Mouse (Mus musculus): ENCODE data around the gene Clec4e. TPM values are rescaled to one million over a fixed set of nuclear protein-coding genes. Genes with fewer than 3 reads are reported as not detected.

Gene Clec4e
- polyA plus RNA-seq, 1 experiment: 0.03 TPM

- no peaks in the 10 kb centered on the region for H3K4me1 ChIP-seq (ENCODE audit: control insufficient read depth, insufficient read depth, low read length)
- no peak for TF ChIP-seq CTCF (conservative IDR thresholded peaks at IDR 0.05; ENCODE audit: insufficient read depth, insufficient read length, low read depth, low read length)
- TF ChIP-seq POLR2A (IDR thresholded peaks at IDR 0.05; ENCODE audit: low read depth, low read length): no peak
- no peak overlapping the region for H3K27ac ChIP-seq (ENCODE audit: insufficient read depth, low read depth, low read length)
- no peak overlapping the region for H3K4me3 ChIP-seq (ENCODE audit: insufficient read depth, low read depth, low read length)
- WGBS: 80% methylated on average over 2 of the region's 2 CpGs
- DNase-seq: no peak
- no peaks in the 10 kb centered on the region for H3K27me3 ChIP-seq (replicated peaks; ENCODE audit: control insufficient read depth, insufficient read depth, low read length)
- H3K36me3 ChIP-seq (ENCODE audit: control insufficient read depth, insufficient read depth, low read length): no peaks in the 10 kb centered on the region
Measured at GRCm38 (mm10) chr6:123286311-123286710, 3.4 kb downstream of the Clec4e start.

- Histone ChIP-seq H3K27ac (ENCODE audit: insufficient read depth, low read depth, low read length) (no peak overlapping the region), H3K4me3 (ENCODE audit: insufficient read depth, low read depth, low read length) (no peak overlapping the region), H3K36me3 (ENCODE audit: control insufficient read depth, insufficient read depth, low read length) (no peaks in the 10 kb centered on the region), H3K4me1 (ENCODE audit: control insufficient read depth, insufficient read depth, low read length) (no peaks in the 10 kb centered on the region), H3K27me3 (replicated peaks; ENCODE audit: control insufficient read depth, insufficient read depth, low read length) (no peaks in the 10 kb centered on the region)
- no peak for TF ChIP-seq POLR2A (IDR thresholded peaks at IDR 0.05; ENCODE audit: low read depth, low read length)
- TF ChIP-seq CTCF (conservative IDR thresholded peaks at IDR 0.05; ENCODE audit: insufficient read depth, insufficient read length, low read depth, low read length): no peak
- WGBS: 88% methylated on average over 2 of the region's 2 CpGs
- no peak for DNase-seq
Measured at GRCm38 (mm10) chr6:123279443-123279842, 10.2 kb downstream of the Clec4e start.

GRCm38 (mm10) chr6:123266945-123267344 lies 22.7 kb downstream of the Clec4e start:
- Histone ChIP-seq H3K4me3 (ENCODE audit: insufficient read depth, low read depth, low read length) (no peak overlapping the region), H3K27me3 (replicated peaks; ENCODE audit: control insufficient read depth, insufficient read depth, low read length) (no peaks in the 10 kb centered on the region), H3K27ac (ENCODE audit: insufficient read depth, low read depth, low read length) (no peak overlapping the region), H3K4me1 (ENCODE audit: control insufficient read depth, insufficient read depth, low read length) (no peaks in the 10 kb centered on the region), H3K36me3 (ENCODE audit: control insufficient read depth, insufficient read depth, low read length) (no peaks in the 10 kb centered on the region)
- TF ChIP-seq POLR2A (IDR thresholded peaks at IDR 0.05; ENCODE audit: low read depth, low read length) (no peak), CTCF (conservative IDR thresholded peaks at IDR 0.05; ENCODE audit: insufficient read depth, insufficient read length, low read depth, low read length) (no peak)
- WGBS: 67% methylated on average over 5 of the region's 5 CpGs
- DNase-seq: no peak

- Histone ChIP-seq H3K4me3 (ENCODE audit: insufficient read depth, low read depth, low read length) (no peak overlapping the region), H3K4me1 (ENCODE audit: control insufficient read depth, insufficient read depth, low read length) (no peaks in the 10 kb centered on the region), H3K27ac (ENCODE audit: insufficient read depth, low read depth, low read length) (no peak overlapping the region), H3K36me3 (ENCODE audit: control insufficient read depth, insufficient read depth, low read length) (no peaks in the 10 kb centered on the region), H3K27me3 (replicated peaks; ENCODE audit: control insufficient read depth, insufficient read depth, low read length) (no peaks in the 10 kb centered on the region)
- WGBS: 87% methylated on average over 4 of the region's 4 CpGs
- DNase-seq: no peak
- TF ChIP-seq POLR2A (IDR thresholded peaks at IDR 0.05; ENCODE audit: low read depth, low read length) (no peak), CTCF (conservative IDR thresholded peaks at IDR 0.05; ENCODE audit: insufficient read depth, insufficient read length, low read depth, low read length) (no peak)
Measured at GRCm38 (mm10) chr6:123265809-123266208, 23.9 kb downstream of the Clec4e start.

- no peaks in the 10 kb centered on the region for H3K27me3 ChIP-seq (replicated peaks; ENCODE audit: control insufficient read depth, insufficient read depth, low read length)
- WGBS: 87% methylated on average over 3 of the region's 3 CpGs
- H3K4me1 ChIP-seq (ENCODE audit: control insufficient read depth, insufficient read depth, low read length): no peaks in the 10 kb centered on the region
- no peak overlapping the region for H3K27ac ChIP-seq (ENCODE audit: insufficient read depth, low read depth, low read length)
- DNase-seq: no peak
- H3K36me3 ChIP-seq (ENCODE audit: control insufficient read depth, insufficient read depth, low read length): no peaks in the 10 kb centered on the region
- no peak overlapping the region for H3K4me3 ChIP-seq (ENCODE audit: insufficient read depth, low read depth, low read length)
- no peak for TF ChIP-seq CTCF (conservative IDR thresholded peaks at IDR 0.05; ENCODE audit: insufficient read depth, insufficient read length, low read depth, low read length)
- TF ChIP-seq POLR2A (IDR thresholded peaks at IDR 0.05; ENCODE audit: low read depth, low read length): no peak
Measured at GRCm38 (mm10) chr6:123264194-123264593, 25.5 kb downstream of the Clec4e start.

GRCm38 (mm10) chr6:123261555-123262161 lies 28.0 kb downstream of the Clec4e start, which contains the start of gene Clec4d:
Gene Clec4d (plus strand): TSS chr6:123262111.
- WGBS: 43% methylated on average over 4 of the region's 4 CpGs
- Histone ChIP-seq H3K4me3 (ENCODE audit: insufficient read depth, low read depth, low read length) (no peak within 1 kb of the TSS), H3K4me1 (ENCODE audit: control insufficient read depth, insufficient read depth, low read length) (no peaks in the 10 kb centered on the region), H3K36me3 (ENCODE audit: control insufficient read depth, insufficient read depth, low read length) (no peaks in the 10 kb centered on the region), H3K27me3 (replicated peaks; ENCODE audit: control insufficient read depth, insufficient read depth, low read length) (no peaks in the 10 kb centered on the region), H3K27ac (ENCODE audit: insufficient read depth, low read depth, low read length) (no peak within 1 kb of the TSS)
- TF ChIP-seq CTCF (conservative IDR thresholded peaks at IDR 0.05; ENCODE audit: insufficient read depth, insufficient read length, low read depth, low read length) (no peak), POLR2A (IDR thresholded peaks at IDR 0.05; ENCODE audit: low read depth, low read length) (no peak)
- no peak for DNase-seq

- H3K27me3 ChIP-seq (replicated peaks; ENCODE audit: control insufficient read depth, insufficient read depth, low read length): no peaks in the 10 kb centered on the region
- H3K4me1 ChIP-seq (ENCODE audit: control insufficient read depth, insufficient read depth, low read length): no peaks in the 10 kb centered on the region
- H3K4me3 ChIP-seq (ENCODE audit: insufficient read depth, low read depth, low read length): no peak overlapping the region
- 83% methylated on average over 1 of the region's 1 CpGs for WGBS
- H3K36me3 ChIP-seq (ENCODE audit: control insufficient read depth, insufficient read depth, low read length): no peaks in the 10 kb centered on the region
- H3K27ac ChIP-seq (ENCODE audit: insufficient read depth, low read depth, low read length): no peak overlapping the region
- DNase-seq: no peak
- TF ChIP-seq POLR2A (IDR thresholded peaks at IDR 0.05; ENCODE audit: low read depth, low read length): no peak
- no peak for TF ChIP-seq CTCF (conservative IDR thresholded peaks at IDR 0.05; ENCODE audit: insufficient read depth, insufficient read length, low read depth, low read length)
Measured at GRCm38 (mm10) chr6:123260868-123261267, 28.8 kb downstream of the Clec4e start.

Data from kidney, adult 2 months (tissue).